Mouse (Mus musculus) intestine, embryonic 14.5 days (tissue): Measurements from ENCODE around the gene Ifitm6. TPM values are rescaled to one million over a fixed set of nuclear protein-coding genes. Genes with fewer than 3 reads are reported as not detected.

Experiments
- ATAC-seq: fragments of 200-750 bp; cut with Nextera tagmentation; replicated peaks from 2 replicates; pipeline ENCODE4 v1.8.0; 2017; ENCODE audit warnings: low read depth, moderate number of reproducible peaks, moderate TSS enrichment, moderate library complexity; ENCODE audit not compliant: low FRiP score, low TSS enrichment
- DNase-seq: peaks from one replicate; pipeline ENCODE4 v3.0.0-alpha.2; 2018; ENCODE audit warnings: low spot score
- H3K27ac ChIP-seq: fragments of 300-500 bp; sonication (generic); 2 replicates; pipeline ENCODE4 v1.5.1; 2014; ENCODE audit warnings: low read depth, mild to moderate bottlenecking, control low read depth
- H3K27me3 ChIP-seq: fragments of 300-500 bp; sonication (generic); replicated peaks from 2 replicates; pipeline ENCODE4 v1.6.1; 2014; ENCODE audit warnings: low read length, control low read depth; ENCODE audit not compliant: control insufficient read depth, insufficient read depth
- H3K36me3 ChIP-seq: fragments of 300-500 bp; sonication (generic); 2 replicates; pipeline ENCODE4 v1.6.1; 2014; ENCODE audit warnings: low read length, control low read depth; ENCODE audit not compliant: control insufficient read depth, insufficient read depth
- H3K4me1 ChIP-seq: fragments of 300-500 bp; sonication (generic); replicated peaks from 2 replicates; pipeline ENCODE4 v1.6.1; 2014; ENCODE audit warnings: low read length, control low read depth, mixed read lengths; ENCODE audit not compliant: control insufficient read depth, insufficient read depth
- H3K4me2 ChIP-seq: fragments of 300-500 bp; sonication (generic); 2 replicates; pipeline ENCODE4 v1.6.1; 2014; ENCODE audit warnings: low read length
- H3K4me3 ChIP-seq: fragments of 300-500 bp; sonication (generic); 2 replicates; pipeline ENCODE4 v1.5.1; 2014; ENCODE audit warnings: low read depth, low read length, control low read depth, mixed read lengths
- H3K9ac ChIP-seq: fragments of 300-500 bp; sonication (generic); 2 replicates; pipeline ENCODE4 v1.6.1; 2014; ENCODE audit warnings: mild to moderate bottlenecking, low read length
- H3K9me3 ChIP-seq: fragments of 300-500 bp; sonication (generic); 2 replicates; pipeline ENCODE4 v1.6.1; 2016; ENCODE audit warnings: low read length, control low read depth; ENCODE audit not compliant: control insufficient read depth
- WGBS: fragments of 180-500 bp; shearing (Covaris S2); extraction: QIAGEN DNeasy Blood & Tissue Kit; methylation state at CpG from one replicate; pipeline ENCODE4 v1.1.7; 2014; 5-methylcytosine and 5-hydroxymethylcytosine counted together
- polyA plus RNA-seq: library from polyadenylated mRNA; unstranded; fragments of >200 nt; fragmentation: Nextera tagmentation; extraction: Ambion mirVana; gene quantifications from 2 replicates; pipeline ENCODE4 v1.2.1, GENCODE M21; 2014

Gene Ifitm6
- polyA plus RNA-seq, 1 experiment from 2014 or later, result 1.2 TPM

DNA sequence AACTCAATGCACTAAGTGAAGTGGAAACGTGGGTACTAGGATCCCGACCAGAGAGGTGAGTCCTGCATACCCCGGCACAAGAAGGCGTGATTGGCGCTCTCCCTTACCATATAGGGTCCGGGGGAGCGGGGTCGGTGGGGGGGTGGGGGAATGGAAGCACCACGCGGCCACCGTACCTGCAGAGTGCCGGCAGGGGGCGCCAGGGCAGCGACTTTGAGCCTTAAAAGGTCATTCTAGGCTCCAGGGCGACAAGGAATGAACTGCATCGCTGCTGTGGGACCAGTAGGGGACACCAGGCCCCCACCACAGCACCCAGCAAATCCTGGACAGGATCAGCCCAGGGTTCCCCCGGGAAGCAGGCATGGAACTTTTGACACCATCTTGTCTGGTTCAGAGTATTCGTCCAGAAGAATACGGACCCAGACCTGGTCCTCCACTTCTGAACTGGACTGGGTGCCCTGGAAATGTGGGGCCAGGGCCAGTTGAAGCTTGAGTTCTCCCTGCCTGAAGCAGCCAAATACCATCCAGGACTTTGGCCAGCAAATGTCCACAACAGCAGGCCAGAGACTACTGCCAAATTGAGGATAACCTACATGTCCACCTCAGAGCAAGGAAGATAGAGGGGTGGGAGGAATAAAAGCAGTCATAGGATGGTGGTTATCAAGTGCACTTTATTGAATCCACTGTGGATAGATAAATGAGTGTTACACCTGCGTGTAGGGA, 8.6 kb downstream of the Ifitm6 start:
- Histone ChIP-seq H3K9ac (no peak overlapping the region), H3K36me3 (no peaks in the 10 kb centered on the region), H3K27ac (peak overlapping the region; percentile 83), H3K4me1 (peaks cover 23% of the 10 kb centered on the region), H3K4me3 (peak overlapping the region; percentile 47; the same call in 1 of the 2 replicates), H3K9me3 (no peaks in the 10 kb centered on the region), H3K27me3 (no peaks in the 10 kb centered on the region), H3K4me2 (peak overlapping the region; percentile 61)
- ATAC-seq (peak; percentile 72), DNase-seq (peak; percentile 88)
- 7% methylated on average over 20 of the region's 20 CpGs for WGBS

- peak overlapping the region; percentile 83 for H3K27ac ChIP-seq
- peaks cover 23% of the 10 kb centered on the region for H3K4me1 ChIP-seq
- H3K9me3 ChIP-seq, result no peaks in the 10 kb centered on the region
- H3K4me3 ChIP-seq, result peak overlapping the region; percentile 11; the same call in 1 of the 2 replicates
- WGBS, result 9% methylated on average over 7 of the region's 7 CpGs
- ATAC-seq (peak; percentile 30; the same call in 1 of the 2 replicates), DNase-seq (peak; percentile 71)
- H3K9ac ChIP-seq, result no peak overlapping the region
- H3K36me3 ChIP-seq, result no peaks in the 10 kb centered on the region
- peak overlapping the region; percentile 61 for H3K4me2 ChIP-seq
- no peaks in the 10 kb centered on the region for H3K27me3 ChIP-seq
These were observed 9.4 kb downstream of the Ifitm6 start for GRCm38 (mm10) chr7:141008312-141008761.

DNA sequence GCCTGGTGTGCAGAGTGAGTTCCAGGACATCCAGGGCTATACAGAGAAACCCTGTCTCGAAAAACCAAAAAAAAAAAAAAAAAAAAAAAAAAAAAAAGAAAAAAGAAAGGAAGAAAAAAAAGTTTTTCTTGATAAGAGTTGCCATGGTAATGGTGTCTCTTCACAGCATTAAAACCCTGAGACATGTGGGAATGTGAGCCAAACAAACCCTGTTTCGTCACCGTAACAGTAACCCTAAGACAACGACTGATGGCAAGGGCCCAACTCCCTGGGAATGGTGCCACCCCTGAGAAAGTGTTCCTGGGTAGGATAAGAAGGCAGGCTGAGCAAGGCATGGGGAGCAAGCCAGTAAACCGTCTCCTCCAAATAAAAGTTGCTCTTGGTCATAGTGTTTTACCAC, 10.8 kb downstream of the Ifitm6 start:
- no peak overlapping the region for H3K9ac ChIP-seq
- no peak overlapping the region for H3K27ac ChIP-seq
- WGBS, result 94% methylated on average over 5 of the region's 5 CpGs
- no peak overlapping the region for H3K4me2 ChIP-seq
- H3K36me3 ChIP-seq, result no peaks in the 10 kb centered on the region
- no peaks in the 10 kb centered on the region for H3K9me3 ChIP-seq
- H3K27me3 ChIP-seq, result no peaks in the 10 kb centered on the region
- peaks cover 23% of the 10 kb centered on the region for H3K4me1 ChIP-seq
- no peak for DNase-seq
- no peak overlapping the region for H3K4me3 ChIP-seq
- no peak for ATAC-seq

GRCm38 (mm10) chr7:141006446-141006845, 11.3 kb downstream of the Ifitm6 start:
- Histone ChIP-seq H3K27ac (no peak overlapping the region), H3K4me1 (peaks cover 23% of the 10 kb centered on the region), H3K9me3 (no peaks in the 10 kb centered on the region), H3K9ac (no peak overlapping the region), H3K36me3 (no peaks in the 10 kb centered on the region), H3K4me2 (no peak overlapping the region), H3K27me3 (no peaks in the 10 kb centered on the region), H3K4me3 (no peak overlapping the region)
- ATAC-seq (no peak), DNase-seq (no peak)
- WGBS, result 85% methylated on average over 6 of the region's 6 CpGs

GRCm38 (mm10) chr7:141003248-141004010, 14.3 kb downstream of the Ifitm6 start:
- Histone ChIP-seq H3K9me3 (no peaks in the 10 kb centered on the region), H3K36me3 (no peaks in the 10 kb centered on the region), H3K27me3 (no peaks in the 10 kb centered on the region), H3K4me3 (no peak overlapping the region), H3K27ac (no peak overlapping the region), H3K9ac (no peak overlapping the region), H3K4me2 (no peak overlapping the region), H3K4me1 (peaks cover 3% of the 10 kb centered on the region)
- DNase-seq (no peak), ATAC-seq (no peak)
- WGBS, result 79% methylated on average over 5 of the region's 5 CpGs

DNA sequence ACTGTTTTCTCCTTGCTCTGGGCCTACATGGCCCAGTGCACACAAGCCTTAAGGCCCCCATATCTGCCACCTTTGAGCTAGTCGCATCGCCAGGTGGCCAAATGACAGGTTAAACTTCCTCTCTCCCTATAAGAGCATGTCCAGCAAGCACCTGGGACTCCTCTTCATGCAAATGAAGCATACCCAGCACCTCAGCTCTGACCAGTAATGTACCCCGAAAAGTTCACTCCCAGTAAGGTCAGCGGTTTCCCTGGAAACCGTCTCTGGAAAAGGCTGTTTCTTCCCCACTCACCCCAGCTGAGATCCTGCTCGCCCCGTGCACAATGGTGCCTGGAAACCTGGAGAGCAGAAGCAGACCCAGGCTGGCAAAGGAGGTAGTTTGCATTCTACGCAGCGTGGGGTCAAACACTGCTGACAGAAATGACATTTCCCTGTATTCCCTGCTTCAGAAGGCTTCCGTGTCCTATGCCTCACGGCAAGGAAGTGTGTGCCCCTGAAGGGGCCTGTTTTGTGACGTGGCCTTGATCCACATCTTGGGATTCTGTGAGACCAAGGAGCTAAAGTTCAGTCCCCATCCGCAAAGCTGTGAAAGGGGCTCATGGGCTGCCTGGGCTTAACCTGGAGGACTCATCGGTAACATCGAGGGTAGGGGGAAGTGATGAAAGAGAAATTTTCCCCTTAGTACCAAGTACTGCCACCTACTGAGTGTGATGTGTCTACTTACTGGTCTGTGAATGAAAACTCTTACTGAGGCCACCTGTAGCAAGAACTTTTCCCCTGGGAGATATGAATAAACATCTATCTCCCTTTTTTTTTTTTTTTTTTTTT, 16.6 kb downstream of the Ifitm6 start:
- Histone ChIP-seq H3K9ac (no peak overlapping the region), H3K27ac (no peak overlapping the region), H3K4me1 (no peaks in the 10 kb centered on the region), H3K27me3 (no peaks in the 10 kb centered on the region), H3K36me3 (no peaks in the 10 kb centered on the region), H3K9me3 (no peaks in the 10 kb centered on the region), H3K4me2 (no peak overlapping the region), H3K4me3 (no peak overlapping the region)
- ATAC-seq, result no peak
- no peak for DNase-seq
- 68% methylated on average over 15 of the region's 15 CpGs for WGBS

DNA sequence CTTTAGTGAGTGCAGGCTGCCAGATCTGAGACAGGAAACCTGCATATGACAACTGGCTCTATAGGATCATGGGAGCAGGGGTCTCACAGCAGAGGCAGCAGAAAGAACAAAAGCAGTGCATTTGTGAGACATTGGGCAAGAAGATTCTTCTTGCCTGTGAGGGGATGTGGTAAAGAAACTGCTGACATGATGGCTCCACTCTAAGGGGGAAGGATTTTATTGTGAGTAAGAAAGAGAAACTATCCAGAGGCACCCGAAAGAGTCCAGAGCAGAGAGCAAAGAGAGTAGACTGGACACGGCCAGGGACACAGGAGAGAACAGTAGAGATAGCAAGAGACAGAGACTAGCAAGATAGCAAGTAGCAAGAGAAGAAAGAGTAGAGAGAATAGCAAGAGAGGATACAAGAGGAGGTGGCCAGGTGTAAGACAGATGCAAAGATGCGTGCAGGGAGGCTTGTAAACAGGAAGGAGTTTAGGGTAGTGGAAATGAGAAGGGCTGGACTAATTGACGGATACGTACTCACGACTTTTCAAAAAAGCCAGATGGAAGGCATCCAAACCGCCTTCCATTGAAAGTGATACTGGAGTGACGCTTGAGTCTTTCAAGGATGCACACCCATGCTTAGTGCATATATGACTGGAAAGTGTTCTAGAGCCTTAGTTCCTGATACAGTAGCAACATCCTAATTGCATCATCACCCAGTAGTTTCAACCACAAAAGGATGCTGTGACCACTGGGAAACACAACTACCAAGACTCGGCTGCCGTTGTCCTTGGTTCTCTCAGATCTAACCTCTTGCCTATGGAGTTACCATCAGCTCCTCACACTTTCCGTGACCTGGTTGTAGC, 18.6 kb downstream of the Ifitm6 start:
- WGBS, result 88% methylated on average over 11 of the region's 11 CpGs
- Histone ChIP-seq H3K9ac (no peak overlapping the region), H3K36me3 (no peaks in the 10 kb centered on the region), H3K4me1 (no peaks in the 10 kb centered on the region), H3K4me2 (no peak overlapping the region), H3K27me3 (no peaks in the 10 kb centered on the region), H3K27ac (no peak overlapping the region), H3K9me3 (no peaks in the 10 kb centered on the region), H3K4me3 (no peak overlapping the region)
- ATAC-seq (no peak), DNase-seq (no peak)

DNA sequence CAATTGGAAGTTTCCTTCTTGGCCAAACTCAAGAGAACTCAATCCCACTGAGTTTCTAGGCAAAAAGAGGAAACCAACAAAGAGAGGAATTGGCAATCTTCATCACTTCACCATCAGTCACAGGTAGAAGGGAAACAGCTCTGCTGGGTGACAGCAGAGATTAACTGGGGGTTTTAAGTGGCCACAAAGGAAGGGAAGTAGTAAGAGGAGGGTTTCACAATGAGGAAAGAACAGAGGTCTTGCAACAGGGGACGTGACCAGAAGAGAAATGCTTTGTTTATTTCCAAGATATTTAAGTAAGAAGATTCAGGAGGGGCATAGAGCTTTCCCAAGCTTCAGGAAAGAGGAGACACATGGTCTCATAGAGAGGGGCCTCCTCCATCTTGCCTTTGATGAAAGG, 19.9 kb downstream of the Ifitm6 start:
- ATAC-seq (no peak), DNase-seq (no peak)
- Histone ChIP-seq H3K27me3 (no peaks in the 10 kb centered on the region), H3K36me3 (no peaks in the 10 kb centered on the region), H3K4me3 (no peak overlapping the region), H3K27ac (no peak overlapping the region), H3K4me1 (no peaks in the 10 kb centered on the region), H3K4me2 (no peak overlapping the region), H3K9me3 (no peaks in the 10 kb centered on the region), H3K9ac (no peak overlapping the region)
- WGBS, result 29% methylated on average over 1 of the region's 1 CpGs
